Mouse (Mus musculus) v-Abl transformed pro-B cells (cell line): Measurements from ENCODE around the gene Szt2.

ENCODE experiments used
- in situ Hi-C, 2 experiments: fragments of 400-800 bp; cut with MboI; formaldehyde crosslinking; loops; one replicate each; pipeline ENCODE4 v1.15.1; 2025; ENCODE audit not compliant: unreplicated experiment in 2 of 2

Gene Szt2

GRCm38 (mm10) chr4:118409142-118409900 lies at the start of gene Szt2, which contains the start of gene Med8:
Szt2 (minus strand) TSS chr4:118409273.
Med8 (plus strand) TSS chr4:118409337.
- in situ Hi-C loops, result loop anchor here in 1 of 2 experiments (25.0 kb wide), 1 partner anchor 778 kb away; the partner anchor contains the start of genes Ermap and Svbp

GRCm38 (mm10) chr4:118457345-118457975 lies 48.4 kb upstream of the Szt2 start, which contains the start of gene Mpl:
Mpl (minus strand) TSS chr4:118457513.
- in situ Hi-C loops, result no loop called here

GRCm38 (mm10) chr4:118446415-118447153 lies 37.5 kb upstream of the Szt2 start:
- in situ Hi-C loops, result no loop called here

- in situ Hi-C loops, result no loop called here
Observed at GRCm38 (mm10) chr4:118445781-118446414, 36.8 kb upstream of the Szt2 start.

- in situ Hi-C loops, result no loop called here
Observed at GRCm38 (mm10) chr4:118445088-118445487, 36.0 kb upstream of the Szt2 start.

- in situ Hi-C loops, result loop anchor here in 1 of 2 experiments (10.0 kb wide), 1 partner anchor 187 kb away; the partner anchor contains the start of genes Cfap57 and Ebna1bp2
Observed at GRCm38 (mm10) chr4:118437829-118438253, 28.8 kb upstream of the Szt2 start.

- in situ Hi-C loops, result loop anchor here in 1 of 2 experiments (10.0 kb wide), 1 partner anchor 188 kb away; the partner anchor contains the start of genes Cfap57 and Ebna1bp2
Observed at GRCm38 (mm10) chr4:118436820-118437603, 27.9 kb upstream of the Szt2 start, which contains the start of gene Cdc20. Cdc20 (minus strand) TSS chr4:118437352.

GRCm38 (mm10) chr4:118432332-118432731 lies 23.3 kb upstream of the Szt2 start:
- in situ Hi-C loops, result loop anchor here in 1 of 2 experiments (10.0 kb wide), 1 partner anchor 192 kb away; the partner anchor contains the start of genes Cfap57 and Ebna1bp2

GRCm38 (mm10) chr4:118429215-118429895 lies 20.3 kb upstream of the Szt2 start:
- in situ Hi-C loops, result no loop called here

GRCm38 (mm10) chr4:118428531-118429214 lies 19.6 kb upstream of the Szt2 start:
- in situ Hi-C loops, result no loop called here

- in situ Hi-C loops, result no loop called here
Observed at GRCm38 (mm10) chr4:118427768-118428451, 18.8 kb upstream of the Szt2 start, which contains the start of gene Elovl1. Elovl1 (plus strand) TSS chr4:118428093.

GRCm38 (mm10) chr4:118427415-118427767 lies 18.3 kb upstream of the Szt2 start:
- in situ Hi-C loops, result no loop called here

- in situ Hi-C loops, result no loop called here
Observed at GRCm38 (mm10) chr4:118425374-118425773, 16.3 kb upstream of the Szt2 start.

GRCm38 (mm10) chr4:118424541-118425160 lies 15.6 kb upstream of the Szt2 start:
- in situ Hi-C loops, result loop anchor here in 1 of 2 experiments (25.0 kb wide), 1 partner anchor 763 kb away; the partner anchor contains the start of genes Ermap and Svbp

- in situ Hi-C loops, result loop anchor here in 1 of 2 experiments (25.0 kb wide), 1 partner anchor 766 kb away; the partner anchor contains the start of genes Ermap and Svbp
Observed at GRCm38 (mm10) chr4:118421384-118421783, 12.3 kb upstream of the Szt2 start.

GRCm38 (mm10) chr4:118417112-118417797 lies 8.2 kb upstream of the Szt2 start:
- in situ Hi-C loops, result loop anchor here in 1 of 2 experiments (25.0 kb wide), 1 partner anchor 770 kb away; the partner anchor contains the start of genes Ermap and Svbp
